Mouse (Mus musculus): ENCODE results near the gene Tspan33. TPM values are rescaled to one million over a fixed set of nuclear protein-coding genes. Genes with fewer than 3 reads are reported as not detected.

The Tspan33 gene
- total RNA-seq, 2 experiments from 2014 or later, result 1.4 to 1.5 TPM

GRCm38 (mm10) chr6:29697139-29697538, 3.1 kb downstream of the Tspan33 start:
- intact Hi-C loops (cut with DNase I), result no loop called here

GRCm38 (mm10) chr6:29697548-29697947, 3.5 kb downstream of the Tspan33 start:
- DNase-seq (ENCODE audit: low spot score), result no peak
- intact Hi-C loops (cut with DNase I), result no loop called here

More at GRCm38 (mm10) chr6:29697139-29697538, 3.1 kb downstream of the Tspan33 start:
- DNase-seq (ENCODE audit: low spot score), result no peak

GRCm38 (mm10) chr6:29699085-29699745, 5.2 kb downstream of the Tspan33 start:
- DNase-seq (ENCODE audit: low spot score), result no peak
- intact Hi-C loops (cut with DNase I), result no loop called here

- intact Hi-C loops (cut with DNase I), result no loop called here
- DNase-seq (ENCODE audit: low spot score), result no peak
Measured at GRCm38 (mm10) chr6:29701051-29701450, 7.0 kb downstream of the Tspan33 start.

GRCm38 (mm10) chr6:29702126-29702525, 8.1 kb downstream of the Tspan33 start:
- DNase-seq (ENCODE audit: low spot score), result no peak
- intact Hi-C loops (cut with DNase I), result no loop called here

- no peak for DNase-seq (ENCODE audit: low spot score)
- intact Hi-C loops (cut with DNase I), result no loop called here
Measured at GRCm38 (mm10) chr6:29704143-29704542, 10.1 kb downstream of the Tspan33 start.

- no peak for DNase-seq (ENCODE audit: low spot score)
- intact Hi-C loops (cut with DNase I), result no loop called here
Measured at GRCm38 (mm10) chr6:29707902-29708301, 13.9 kb downstream of the Tspan33 start.

- intact Hi-C loops (cut with DNase I), result loop anchor here (1.0 kb wide), 1 partner anchor 47 kb away; no protein-coding TSS in a partner anchor
- DNase-seq (ENCODE audit: low spot score), result no peak
Measured at GRCm38 (mm10) chr6:29711318-29711717, 17.3 kb downstream of the Tspan33 start.

- no peak for DNase-seq (ENCODE audit: low spot score)
- intact Hi-C loops (cut with DNase I), result loop anchor here (1.0 kb wide), 1 partner anchor 107 kb away; no protein-coding TSS in a partner anchor
Measured at GRCm38 (mm10) chr6:29712011-29712584, 18.1 kb downstream of the Tspan33 start.

- intact Hi-C loops (cut with DNase I), result no loop called here
- DNase-seq (ENCODE audit: low spot score), result no peak
Measured at GRCm38 (mm10) chr6:29716624-29717365, 22.8 kb downstream of the Tspan33 start.

GRCm38 (mm10) chr6:29717541-29717940, 23.5 kb downstream of the Tspan33 start:
- no peak for DNase-seq (ENCODE audit: low spot score)
- intact Hi-C loops (cut with DNase I), result no loop called here

- no peak for DNase-seq (ENCODE audit: low spot score)
- intact Hi-C loops (cut with DNase I), result no loop called here
Measured at GRCm38 (mm10) chr6:29717952-29718521, 24.0 kb downstream of the Tspan33 start.

GRCm38 (mm10) chr6:29718894-29719329, 24.9 kb downstream of the Tspan33 start:
- DNase-seq (ENCODE audit: low spot score), result peak; percentile 48
- intact Hi-C loops (cut with DNase I), result no loop called here

- no peak for DNase-seq (ENCODE audit: low spot score)
- intact Hi-C loops (cut with DNase I), result no loop called here
Measured at GRCm38 (mm10) chr6:29721890-29722289, 27.9 kb downstream of the Tspan33 start.

GRCm38 (mm10) chr6:29726576-29727200, 32.7 kb downstream of the Tspan33 start:
- no peak for DNase-seq (ENCODE audit: low spot score)

GRCm38 (mm10) chr6:29728035-29728434, 34.0 kb downstream of the Tspan33 start:
- intact Hi-C loops (cut with DNase I), result no loop called here
- DNase-seq (ENCODE audit: low spot score), result no peak

More at GRCm38 (mm10) chr6:29726576-29727200, 32.7 kb downstream of the Tspan33 start:
- intact Hi-C loops (cut with DNase I), result no loop called here

- DNase-seq (ENCODE audit: low spot score), result no peak
- intact Hi-C loops (cut with DNase I), result no loop called here
Measured at GRCm38 (mm10) chr6:29729491-29729890, 35.5 kb downstream of the Tspan33 start.

- peak; percentile 75 for DNase-seq (ENCODE audit: low spot score)
- intact Hi-C loops (cut with DNase I), result loop anchor here (2.0 kb wide), 1 partner anchor 31 kb away; no protein-coding TSS in a partner anchor
Measured at GRCm38 (mm10) chr6:29735336-29735688, 41.3 kb downstream of the Tspan33 start, which contains the start of gene Smo. TSS of gene Smo (plus strand) at chr6:29735503.

- DNase-seq (ENCODE audit: low spot score), result peak; percentile 37
- intact Hi-C loops (cut with DNase I), result loop anchor here (2.0 kb wide), 1 partner anchor 31 kb away; no protein-coding TSS in a partner anchor
Measured at GRCm38 (mm10) chr6:29735689-29736451, 41.8 kb downstream of the Tspan33 start.

Measured in heart, postnatal 25 days (tissue).